Mouse (Mus musculus): ENCODE measurements around the gene Map2k1. TPM values are rescaled to one million over a fixed set of nuclear protein-coding genes. Genes with fewer than 3 reads are reported as not detected.
"Not testable (repeated sequence)": the region's sequence is repeated elsewhere in the genome, so short reads cannot be mapped to it uniquely, and the experiment has no call there.

Gene Map2k1
- 31.0 and 45.5 TPM in 2 replicates for total RNA-seq (2017)

- ATAC-seq (replicated peaks; ENCODE audit: low read depth, poor library complexity, severe bottlenecking), result peak; percentile 94
Observed at GRCm38 (mm10) chr9:64253021-64253904, at the start of gene Map2k1. TSS of gene Map2k1 (minus strand) at chr9:64253631.

DNA sequence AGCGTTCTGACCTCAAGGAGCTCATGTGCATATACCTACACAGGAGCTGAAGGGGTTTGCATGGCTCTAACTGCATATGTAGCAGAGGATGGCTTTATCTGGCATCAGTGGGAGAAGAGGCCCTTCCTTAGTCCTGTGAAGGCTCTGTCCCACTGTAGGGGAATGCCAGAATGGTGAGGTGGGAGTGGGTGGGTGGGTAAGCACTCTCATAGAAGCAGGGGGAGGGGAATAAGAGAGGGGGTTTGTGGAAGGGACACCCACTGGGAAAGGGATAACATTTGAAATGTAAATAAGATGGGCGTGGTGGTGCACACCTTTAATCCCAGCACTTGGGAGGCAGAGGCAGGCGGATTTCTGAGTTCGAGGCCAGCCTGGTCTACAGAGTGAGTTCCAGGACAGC lies 49.7 kb upstream of the Map2k1 start:
- not testable (repeated sequence) for ATAC-seq (replicated peaks; ENCODE audit: low read depth, poor library complexity, severe bottlenecking)

DNA sequence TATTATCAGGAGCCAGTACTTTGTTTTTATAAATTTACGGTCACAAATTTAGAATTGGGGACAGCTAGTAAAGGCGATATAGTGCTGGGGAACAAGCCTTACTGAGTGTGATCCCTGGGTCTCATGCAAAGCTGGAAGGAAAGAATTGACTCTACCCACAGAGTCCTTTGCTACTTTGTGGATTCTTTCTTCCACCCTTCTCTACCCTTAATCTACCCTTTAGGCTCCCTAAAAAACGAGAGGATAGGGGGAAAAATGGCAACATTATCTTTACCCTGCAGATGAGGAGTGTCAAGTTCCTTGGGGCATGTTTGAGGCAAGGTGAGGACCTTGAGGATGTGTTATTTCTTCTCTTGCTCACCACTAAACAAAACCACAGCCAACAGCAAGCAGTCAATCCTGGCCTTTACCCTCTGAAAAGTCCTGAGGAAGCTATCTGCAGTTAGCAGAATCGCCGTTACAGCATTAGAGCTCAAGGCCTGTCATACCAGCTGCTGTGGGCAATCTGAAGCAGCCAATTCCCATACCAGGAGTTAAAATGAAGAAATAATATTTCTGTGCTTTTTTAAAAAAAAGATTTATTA lies 29.1 kb upstream of the Map2k1 start:
- ATAC-seq (replicated peaks; ENCODE audit: low read depth, poor library complexity, severe bottlenecking), result no peak

- ATAC-seq (replicated peaks; ENCODE audit: low read depth, poor library complexity, severe bottlenecking), result no peak; the same call in 1 of the 2 replicates
Observed at GRCm38 (mm10) chr9:64281781-64282178, 28.3 kb upstream of the Map2k1 start.

GRCm38 (mm10) chr9:64281105-64281780 lies 27.8 kb upstream of the Map2k1 start, which contains the start of gene Tipin:
TSS of gene Tipin (plus strand) at chr9:64281581.
- ATAC-seq (replicated peaks; ENCODE audit: low read depth, poor library complexity, severe bottlenecking), result peak; percentile 96

DNA sequence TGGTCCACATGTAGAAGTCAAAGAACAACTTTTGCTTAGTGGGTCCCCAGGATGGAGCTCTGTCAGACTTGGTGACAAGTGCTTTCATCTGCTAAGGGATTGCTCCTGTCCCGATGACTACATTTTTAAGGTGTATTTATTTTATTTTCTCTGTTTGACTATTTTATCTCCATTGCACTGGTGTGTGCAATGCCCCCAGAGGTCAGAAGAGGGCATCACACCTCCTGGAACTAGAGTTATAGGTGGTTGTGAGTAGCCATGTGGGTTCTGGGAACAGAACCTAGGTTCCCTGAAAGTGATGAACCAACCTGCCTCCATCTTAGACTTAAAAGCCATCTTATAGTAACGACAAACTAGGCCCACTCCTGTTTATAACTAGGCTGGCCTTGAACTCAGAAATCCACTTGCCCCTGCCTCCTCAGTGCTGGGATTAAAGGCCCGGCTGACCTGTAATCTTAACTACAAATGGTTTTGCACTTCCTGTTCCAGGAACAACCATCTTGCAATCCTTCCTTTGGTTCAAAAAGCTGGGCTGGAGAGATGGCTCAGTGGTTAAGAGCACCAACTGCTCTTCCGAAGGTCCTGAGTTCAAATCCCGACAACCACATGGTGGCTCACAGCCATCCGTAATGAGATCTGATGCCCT lies 25.4 kb upstream of the Map2k1 start:
- ATAC-seq (replicated peaks; ENCODE audit: low read depth, poor library complexity, severe bottlenecking), result no peak

DNA sequence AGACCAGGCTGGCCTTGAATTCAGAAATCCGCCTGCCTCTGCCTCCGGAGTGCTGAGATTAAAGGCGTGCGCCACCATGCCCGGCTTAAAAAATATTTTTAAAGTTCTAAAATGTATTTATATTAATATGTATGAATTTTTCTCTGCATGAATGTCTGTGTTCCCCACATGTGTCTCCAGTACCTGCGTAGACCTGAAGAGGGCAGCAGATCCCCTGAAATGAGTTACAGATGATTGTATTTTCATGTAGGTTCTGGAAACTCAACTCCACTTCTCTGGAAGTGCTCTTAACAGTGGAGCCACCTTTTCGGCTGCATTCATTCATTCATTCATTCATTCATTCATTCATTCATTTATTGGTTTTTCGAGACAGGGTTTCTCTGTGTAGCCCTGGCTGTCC lies 24.3 kb upstream of the Map2k1 start:
- peak; percentile 46 for ATAC-seq (replicated peaks; ENCODE audit: low read depth, poor library complexity, severe bottlenecking)

DNA sequence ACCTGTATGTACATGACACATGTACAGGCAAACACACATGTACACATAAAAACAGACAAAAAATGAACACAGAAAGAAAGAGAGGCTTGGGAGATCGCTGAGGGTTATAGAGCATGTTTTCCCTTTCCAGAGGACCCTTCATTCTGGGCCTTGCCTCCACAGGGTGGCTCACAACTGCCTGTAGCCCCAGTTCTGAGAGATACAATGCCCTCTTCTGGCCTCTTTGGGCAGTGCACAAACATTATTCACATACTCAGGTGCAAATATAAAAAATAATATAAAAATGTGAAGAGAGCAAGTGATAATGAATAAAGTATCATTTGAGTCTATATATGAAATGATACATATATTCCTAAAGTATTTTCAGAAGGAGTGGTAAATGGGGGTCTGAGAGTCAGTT lies 21.5 kb upstream of the Map2k1 start:
- peak; percentile 52; the same call in 1 of the 2 replicates for ATAC-seq (replicated peaks; ENCODE audit: low read depth, poor library complexity, severe bottlenecking)

DNA sequence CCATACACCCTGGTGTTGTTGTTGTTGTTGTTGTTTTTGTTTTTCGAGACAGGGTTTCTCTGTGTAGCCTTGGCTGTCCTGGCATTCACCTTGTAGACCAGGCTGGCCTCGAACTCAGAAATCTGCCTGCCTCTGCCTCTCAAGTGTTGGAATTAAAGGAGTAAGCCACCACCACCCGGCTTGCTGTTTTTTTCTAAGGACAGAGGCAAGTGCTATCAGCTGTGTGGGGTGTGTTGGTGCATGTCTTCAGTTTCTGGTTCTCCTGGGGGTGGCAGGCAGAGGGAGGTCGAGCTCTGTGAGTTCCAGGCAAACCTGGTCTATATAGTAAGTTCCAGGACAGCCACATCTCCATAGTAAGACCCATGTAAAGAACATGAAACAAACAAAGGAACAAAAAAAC lies 20.9 kb upstream of the Map2k1 start:
- no peak for ATAC-seq (replicated peaks; ENCODE audit: low read depth, poor library complexity, severe bottlenecking)

DNA sequence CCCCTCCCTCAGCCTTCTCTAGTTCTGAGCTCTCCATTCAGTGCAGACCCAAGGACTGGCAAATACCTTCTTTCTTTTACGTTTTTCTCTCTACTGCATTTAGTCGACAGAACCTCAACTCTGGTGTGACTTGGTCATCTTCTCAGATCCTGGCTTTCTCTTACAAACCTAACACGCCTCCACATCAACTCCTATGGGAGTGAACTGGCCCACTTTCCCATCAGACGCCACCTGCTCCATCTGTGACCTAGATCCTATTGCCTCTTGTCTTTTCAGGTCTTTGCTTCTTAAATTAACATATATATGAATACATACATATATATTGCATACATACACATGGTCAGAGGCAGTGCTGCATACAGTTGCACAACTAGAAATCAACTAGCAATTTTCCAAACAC lies 20.3 kb upstream of the Map2k1 start:
- no peak for ATAC-seq (replicated peaks; ENCODE audit: low read depth, poor library complexity, severe bottlenecking)

- ATAC-seq (replicated peaks; ENCODE audit: low read depth, poor library complexity, severe bottlenecking), result peak; percentile 82
Observed at GRCm38 (mm10) chr9:64272611-64273010, 19.2 kb upstream of the Map2k1 start.

DNA sequence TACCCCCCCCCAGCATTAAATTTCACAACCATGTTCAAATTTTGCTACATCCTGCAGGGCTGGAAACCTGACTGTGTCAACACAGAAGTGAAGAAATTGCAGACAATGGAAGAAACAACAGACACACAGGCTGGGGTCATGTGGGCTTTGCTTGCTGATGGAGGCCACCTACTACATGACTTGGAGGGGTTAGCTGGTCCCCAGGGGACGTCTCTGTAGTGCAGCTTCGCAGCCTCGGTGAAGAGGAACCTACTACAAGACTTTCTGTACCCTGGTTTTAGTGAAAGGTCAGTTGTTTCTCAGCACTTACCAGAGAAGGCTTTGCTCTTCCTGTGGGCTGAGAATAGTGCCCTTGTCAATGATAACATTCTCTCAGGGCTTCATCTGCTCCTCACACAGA lies 17.8 kb upstream of the Map2k1 start:
- no peak for ATAC-seq (replicated peaks; ENCODE audit: low read depth, poor library complexity, severe bottlenecking)

DNA sequence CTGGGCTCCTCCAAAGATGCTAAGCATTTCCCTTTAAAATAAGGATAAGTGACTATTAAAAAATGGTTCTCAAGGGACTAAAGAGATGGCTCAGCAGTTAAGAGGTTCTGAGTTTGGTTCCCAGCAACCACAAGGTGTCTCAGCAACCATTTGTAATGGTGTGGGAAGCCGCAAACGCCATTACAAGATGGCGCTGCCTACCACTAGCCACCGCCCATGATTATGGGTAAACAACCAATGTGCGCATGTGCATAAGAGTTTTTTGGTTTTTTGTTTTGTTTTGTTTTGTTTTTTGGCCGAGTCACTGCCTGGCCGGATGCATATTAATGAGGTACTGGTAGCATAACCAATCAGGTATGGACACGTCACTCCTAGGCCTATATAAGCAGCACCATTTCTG lies 15.4 kb upstream of the Map2k1 start:
- not testable (repeated sequence) for ATAC-seq (replicated peaks; ENCODE audit: low read depth, poor library complexity, severe bottlenecking)

DNA sequence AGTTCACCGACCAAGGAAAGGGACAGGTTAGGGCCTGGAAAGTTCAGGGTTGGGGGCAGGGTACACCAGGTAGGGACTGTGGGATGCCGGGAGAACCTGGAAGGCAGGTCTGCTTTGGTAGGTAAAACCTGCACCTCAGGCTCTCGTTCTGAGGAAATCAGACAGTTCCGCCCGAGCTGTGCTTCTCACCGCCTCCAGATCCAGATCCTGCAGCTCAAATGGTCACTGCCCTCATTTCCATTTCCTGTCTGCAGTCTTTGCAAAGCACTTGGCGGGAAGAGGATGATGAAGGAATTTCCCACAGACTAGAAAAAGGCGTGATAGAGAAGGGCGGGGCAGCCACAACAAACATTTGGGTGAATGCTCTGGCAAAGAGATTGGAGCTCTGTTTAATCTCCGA lies 14.8 kb upstream of the Map2k1 start:
- no peak for ATAC-seq (replicated peaks; ENCODE audit: low read depth, poor library complexity, severe bottlenecking)

DNA sequence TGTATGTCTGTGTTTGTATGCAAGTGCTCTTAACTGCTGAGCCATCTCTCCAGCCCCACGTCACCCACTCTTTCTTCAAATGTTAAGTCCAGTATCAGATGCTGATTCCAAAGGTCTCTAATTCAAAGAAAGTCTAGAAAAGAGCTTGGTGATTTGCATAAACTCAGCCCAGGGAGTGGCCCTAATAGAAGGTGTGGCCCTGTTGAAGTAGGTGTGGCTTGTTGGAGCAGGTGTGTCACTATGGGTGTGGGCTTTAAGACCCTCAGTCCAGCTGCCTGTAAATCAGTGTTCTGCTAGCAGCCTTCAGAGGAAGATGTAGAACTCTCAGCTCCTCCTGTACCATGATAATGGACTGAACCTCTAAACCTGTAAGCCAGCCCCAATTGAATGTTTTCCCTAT lies 13.8 kb upstream of the Map2k1 start:
- no peak for ATAC-seq (replicated peaks; ENCODE audit: low read depth, poor library complexity, severe bottlenecking)

- ATAC-seq (replicated peaks; ENCODE audit: low read depth, poor library complexity, severe bottlenecking), result no peak
Observed at GRCm38 (mm10) chr9:64264813-64265212, 11.4 kb upstream of the Map2k1 start.

DNA sequence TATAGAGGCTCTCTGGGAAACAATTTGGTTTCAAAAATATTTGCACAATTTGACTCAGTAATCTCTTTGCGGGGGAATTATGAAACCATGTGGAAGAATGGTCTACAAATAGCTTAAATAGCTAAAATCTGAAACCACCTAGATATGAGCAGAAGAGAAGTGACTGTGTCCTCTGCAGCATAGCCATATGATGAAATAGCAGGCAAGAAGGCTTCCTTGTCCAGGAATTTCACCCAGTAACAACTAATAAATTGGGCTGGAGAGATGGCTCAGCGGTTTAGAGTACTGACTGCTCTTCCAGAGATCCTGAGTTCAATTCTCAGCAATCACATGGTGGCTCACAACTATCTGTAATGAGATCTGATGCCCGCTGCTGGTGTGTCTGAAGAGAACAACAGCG lies 7.6 kb upstream of the Map2k1 start:
- no peak for ATAC-seq (replicated peaks; ENCODE audit: low read depth, poor library complexity, severe bottlenecking)

DNA sequence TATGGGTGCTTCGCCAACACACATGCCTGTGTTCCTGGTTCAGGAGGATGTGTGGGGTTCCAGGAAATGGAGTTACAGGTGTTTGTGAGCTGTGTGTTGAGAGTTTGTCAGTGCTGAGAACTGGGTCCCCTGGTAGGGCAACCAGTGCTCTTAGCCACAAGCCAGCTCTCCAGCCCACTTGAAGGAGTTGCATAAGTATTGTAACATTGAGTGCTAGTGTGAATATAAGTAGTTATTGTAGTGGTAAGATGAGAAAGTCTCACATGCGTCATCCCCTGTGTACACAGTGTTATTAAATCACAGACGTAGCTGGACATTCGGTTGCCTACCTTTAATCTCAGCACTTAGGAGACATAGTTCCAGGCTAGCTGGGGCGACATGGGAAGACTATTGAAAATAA lies 6.5 kb upstream of the Map2k1 start:
- no peak for ATAC-seq (replicated peaks; ENCODE audit: low read depth, poor library complexity, severe bottlenecking)

- no peak for ATAC-seq (replicated peaks; ENCODE audit: low read depth, poor library complexity, severe bottlenecking)
Observed at GRCm38 (mm10) chr9:64256204-64256603, 2.8 kb upstream of the Map2k1 start.

GRCm38 (mm10) chr9:64255422-64255821 lies 2.0 kb upstream of the Map2k1 start:
- ATAC-seq (replicated peaks; ENCODE audit: low read depth, poor library complexity, severe bottlenecking), result no peak

All from common myeloid progenitor, adult 5-6 weeks (primary cell).